Mouse (Mus musculus) embryonic fibroblast, embryonic 13.5 days (primary cell): ENCODE data around the gene Spink4.

ENCODE experiments used
- CTCF ChIP-seq: IDR thresholded peaks from 2 replicates; pipeline ENCODE4 v1.5.1; 2011; ENCODE audit warnings: mild to moderate bottlenecking, control low read depth, low read length, moderate library complexity, borderline replicate concordance; ENCODE audit not compliant: insufficient read depth
- POLR2A ChIP-seq: IDR thresholded peaks from 2 replicates; pipeline ENCODE4 v1.6.1; 2011; ENCODE audit warnings: low read depth, mild to moderate bottlenecking, control low read depth, low read length, moderate library complexity

GRCm38 (mm10) chr4:40874151-40874600 is 45.7 kb upstream of the Spink4 start:
- no peak for TF ChIP-seq POLR2A
- TF ChIP-seq CTCF: no peak
